Mouse (Mus musculus): ENCODE results near the gene Trim7. TPM values are rescaled to one million over a fixed set of nuclear protein-coding genes. Genes with fewer than 3 reads are reported as not detected.
"Not testable (repeated sequence)": the region's sequence is repeated elsewhere in the genome, so short reads cannot be mapped to it uniquely, and the experiment has no call there.

Trim7 gene
- polyA plus RNA-seq, 1 experiment, result 13.5 TPM

GRCm38 (mm10) chr11:48823536-48823972, 2.4 kb upstream of the Trim7 start:
- DNase-seq (ENCODE audit: low read depth), result no peak

- no peak for DNase-seq (ENCODE audit: low read depth)
These were observed 1.6 kb upstream of the Trim7 start for GRCm38 (mm10) chr11:48824311-48824830.

- no peak for DNase-seq (ENCODE audit: low read depth)
These were observed 784 bp downstream of the Trim7 start for GRCm38 (mm10) chr11:48826752-48827096.

- DNase-seq (ENCODE audit: low read depth), result no peak
These were observed 2.0 kb downstream of the Trim7 start for GRCm38 (mm10) chr11:48827926-48828325.

GRCm38 (mm10) chr11:48830279-48830678, 4.3 kb downstream of the Trim7 start:
- no peak for DNase-seq (ENCODE audit: low read depth)

GRCm38 (mm10) chr11:48831273-48831672, 5.3 kb downstream of the Trim7 start:
- no peak for DNase-seq (ENCODE audit: low read depth)

GRCm38 (mm10) chr11:48833078-48833730, 7.3 kb downstream of the Trim7 start:
- no peak for DNase-seq (ENCODE audit: low read depth)

GRCm38 (mm10) chr11:48833731-48834639, 8.0 kb downstream of the Trim7 start:
- no peak for DNase-seq (ENCODE audit: low read depth)

- no peak for DNase-seq (ENCODE audit: low read depth)
These were observed 10.0 kb downstream of the Trim7 start for GRCm38 (mm10) chr11:48835923-48836322.

- no peak for DNase-seq (ENCODE audit: low read depth)
These were observed 11.0 kb downstream of the Trim7 start for GRCm38 (mm10) chr11:48836990-48837309.

GRCm38 (mm10) chr11:48837310-48838180, 11.6 kb downstream of the Trim7 start:
- DNase-seq (ENCODE audit: low read depth), result no peak

- no peak for DNase-seq (ENCODE audit: low read depth)
These were observed 12.3 kb downstream of the Trim7 start for GRCm38 (mm10) chr11:48838181-48838797.

GRCm38 (mm10) chr11:48838879-48839680, 13.1 kb downstream of the Trim7 start:
- DNase-seq (ENCODE audit: low read depth), result no peak

GRCm38 (mm10) chr11:48840805-48841204, 14.9 kb downstream of the Trim7 start:
- no peak for DNase-seq (ENCODE audit: low read depth)

GRCm38 (mm10) chr11:48841213-48841612, 15.3 kb downstream of the Trim7 start:
- DNase-seq (ENCODE audit: low read depth), result no peak

- DNase-seq (ENCODE audit: low read depth), result no peak
These were observed 16.4 kb downstream of the Trim7 start for GRCm38 (mm10) chr11:48842378-48842792.

GRCm38 (mm10) chr11:48843202-48843601, 17.3 kb downstream of the Trim7 start:
- no peak for DNase-seq (ENCODE audit: low read depth)

GRCm38 (mm10) chr11:48844309-48844708, 18.4 kb downstream of the Trim7 start:
- no peak for DNase-seq (ENCODE audit: low read depth)

- DNase-seq (ENCODE audit: low read depth), result no peak
These were observed 19.4 kb downstream of the Trim7 start for GRCm38 (mm10) chr11:48845244-48845815.

- not testable (repeated sequence) for DNase-seq (ENCODE audit: low read depth)
These were observed 20.4 kb downstream of the Trim7 start for GRCm38 (mm10) chr11:48846362-48846761.

All from gonadal fat pad, adult 2 months (tissue).